Mouse (Mus musculus): Measurements from ENCODE around the gene Spata17. TPM values are rescaled to one million over a fixed set of nuclear protein-coding genes. Genes with fewer than 3 reads are reported as not detected.

Spata17 gene
- polyA plus RNA-seq, 1 experiment from 2014 or later, result 2.8 TPM

GRCm38 (mm10) chr1:187113716-187114115 lies 101.5 kb downstream of the Spata17 start:
- H3K36me3 ChIP-seq (replicated peaks; ENCODE audit: control insufficient read depth, insufficient read depth), result no peaks in the 10 kb centered on the region

GRCm38 (mm10) chr1:187102130-187102529 lies 113.1 kb downstream of the Spata17 start:
- 86% methylated on average over 4 of the region's 4 CpGs for WGBS

More at GRCm38 (mm10) chr1:187113716-187114115, 101.5 kb downstream of the Spata17 start:
- no peak for DNase-seq (ENCODE audit: low spot score)
- 76% methylated on average over 9 of the region's 9 CpGs for WGBS
- no peak overlapping the region for H3K4me3 ChIP-seq (replicated peaks; ENCODE audit: low read length)
- H3K27ac ChIP-seq, result no peak overlapping the region
- H3K4me2 ChIP-seq (replicated peaks), result no peak overlapping the region
- H3K27me3 ChIP-seq (ENCODE audit: control insufficient read depth, insufficient read depth, low read length), result no peaks in the 10 kb centered on the region
- no peaks in the 10 kb centered on the region for H3K9me3 ChIP-seq (ENCODE audit: control insufficient read depth, low read length)
- no peak overlapping the region for H3K9ac ChIP-seq
- no peak for ATAC-seq (ENCODE audit: low FRiP score)
- no peaks in the 10 kb centered on the region for H3K4me1 ChIP-seq (replicated peaks; ENCODE audit: control insufficient read depth, insufficient read depth, low read length)

GRCm38 (mm10) chr1:187101202-187101601 lies 114.1 kb downstream of the Spata17 start:
- H3K4me2 ChIP-seq (replicated peaks), result no peak overlapping the region
- H3K36me3 ChIP-seq (replicated peaks; ENCODE audit: control insufficient read depth, insufficient read depth), result no peaks in the 10 kb centered on the region
- H3K27me3 ChIP-seq (ENCODE audit: control insufficient read depth, insufficient read depth, low read length), result no peaks in the 10 kb centered on the region
- H3K4me3 ChIP-seq (replicated peaks; ENCODE audit: low read length), result no peak overlapping the region
- no peak for DNase-seq (ENCODE audit: low spot score)
- ATAC-seq (ENCODE audit: low FRiP score), result no peak
- peaks cover 5% of the 10 kb centered on the region for H3K9me3 ChIP-seq (ENCODE audit: control insufficient read depth, low read length)
- no peak overlapping the region for H3K9ac ChIP-seq
- H3K27ac ChIP-seq, result no peak overlapping the region
- H3K4me1 ChIP-seq (replicated peaks; ENCODE audit: control insufficient read depth, insufficient read depth, low read length), result no peaks in the 10 kb centered on the region
- 82% methylated on average over 3 of the region's 3 CpGs for WGBS

More at GRCm38 (mm10) chr1:187102130-187102529, 113.1 kb downstream of the Spata17 start:
- no peaks in the 10 kb centered on the region for H3K27me3 ChIP-seq (ENCODE audit: control insufficient read depth, insufficient read depth, low read length)
- H3K27ac ChIP-seq, result no peak overlapping the region
- H3K4me2 ChIP-seq (replicated peaks), result no peak overlapping the region
- H3K9ac ChIP-seq, result no peak overlapping the region
- no peak overlapping the region for H3K4me3 ChIP-seq (replicated peaks; ENCODE audit: low read length)
- H3K4me1 ChIP-seq (replicated peaks; ENCODE audit: control insufficient read depth, insufficient read depth, low read length), result no peaks in the 10 kb centered on the region
- peaks cover 6% of the 10 kb centered on the region for H3K9me3 ChIP-seq (ENCODE audit: control insufficient read depth, low read length)
- ATAC-seq (ENCODE audit: low FRiP score) (no peak), DNase-seq (ENCODE audit: low spot score) (no peak)
- no peaks in the 10 kb centered on the region for H3K36me3 ChIP-seq (replicated peaks; ENCODE audit: control insufficient read depth, insufficient read depth)

GRCm38 (mm10) chr1:187100624-187101023 lies 114.6 kb downstream of the Spata17 start:
- Histone ChIP-seq H3K4me2 (replicated peaks) (no peak overlapping the region), H3K27ac (no peak overlapping the region), H3K4me3 (replicated peaks; ENCODE audit: low read length) (no peak overlapping the region), H3K36me3 (replicated peaks; ENCODE audit: control insufficient read depth, insufficient read depth) (no peaks in the 10 kb centered on the region), H3K27me3 (ENCODE audit: control insufficient read depth, insufficient read depth, low read length) (no peaks in the 10 kb centered on the region), H3K4me1 (replicated peaks; ENCODE audit: control insufficient read depth, insufficient read depth, low read length) (no peaks in the 10 kb centered on the region), H3K9me3 (ENCODE audit: control insufficient read depth, low read length) (no peaks in the 10 kb centered on the region), H3K9ac (no peak overlapping the region)
- 88% methylated on average over 3 of the region's 3 CpGs for WGBS
- DNase-seq (ENCODE audit: low spot score) (no peak), ATAC-seq (ENCODE audit: low FRiP score) (no peak)

- Histone ChIP-seq H3K9ac (no peak overlapping the region), H3K4me3 (replicated peaks; ENCODE audit: low read length) (no peak overlapping the region), H3K4me2 (replicated peaks) (no peak overlapping the region), H3K27ac (no peak overlapping the region), H3K9me3 (ENCODE audit: control insufficient read depth, low read length) (no peaks in the 10 kb centered on the region), H3K27me3 (ENCODE audit: control insufficient read depth, insufficient read depth, low read length) (no peaks in the 10 kb centered on the region), H3K36me3 (replicated peaks; ENCODE audit: control insufficient read depth, insufficient read depth) (no peaks in the 10 kb centered on the region), H3K4me1 (replicated peaks; ENCODE audit: control insufficient read depth, insufficient read depth, low read length) (no peaks in the 10 kb centered on the region)
- no peak for DNase-seq (ENCODE audit: low spot score)
- ATAC-seq (ENCODE audit: low FRiP score), result no peak
- WGBS, result 85% methylated on average over 6 of the region's 6 CpGs
Measured at GRCm38 (mm10) chr1:187098285-187098684, 117.0 kb downstream of the Spata17 start.

GRCm38 (mm10) chr1:187092546-187092945 lies 122.7 kb downstream of the Spata17 start:
- Histone ChIP-seq H3K27me3 (ENCODE audit: control insufficient read depth, insufficient read depth, low read length) (no peaks in the 10 kb centered on the region), H3K4me3 (replicated peaks; ENCODE audit: low read length) (no peak overlapping the region), H3K4me2 (replicated peaks) (no peak overlapping the region), H3K9me3 (ENCODE audit: control insufficient read depth, low read length) (no peaks in the 10 kb centered on the region), H3K4me1 (replicated peaks; ENCODE audit: control insufficient read depth, insufficient read depth, low read length) (no peaks in the 10 kb centered on the region), H3K9ac (no peak overlapping the region), H3K36me3 (replicated peaks; ENCODE audit: control insufficient read depth, insufficient read depth) (no peaks in the 10 kb centered on the region), H3K27ac (no peak overlapping the region)
- ATAC-seq (ENCODE audit: low FRiP score) (no peak), DNase-seq (ENCODE audit: low spot score) (no peak)
- WGBS, result 68% methylated on average over 14 of the region's 14 CpGs

- Histone ChIP-seq H3K4me2 (replicated peaks) (no peak overlapping the region), H3K9ac (no peak overlapping the region), H3K4me3 (replicated peaks; ENCODE audit: low read length) (no peak overlapping the region), H3K27ac (no peak overlapping the region), H3K36me3 (replicated peaks; ENCODE audit: control insufficient read depth, insufficient read depth) (no peaks in the 10 kb centered on the region), H3K9me3 (ENCODE audit: control insufficient read depth, low read length) (no peaks in the 10 kb centered on the region), H3K27me3 (ENCODE audit: control insufficient read depth, insufficient read depth, low read length) (no peaks in the 10 kb centered on the region), H3K4me1 (replicated peaks; ENCODE audit: control insufficient read depth, insufficient read depth, low read length) (no peaks in the 10 kb centered on the region)
- DNase-seq (ENCODE audit: low spot score) (no peak), ATAC-seq (ENCODE audit: low FRiP score) (no peak)
- WGBS, result 83% methylated on average over 3 of the region's 3 CpGs
Measured at GRCm38 (mm10) chr1:187088660-187089395, 126.4 kb downstream of the Spata17 start.

GRCm38 (mm10) chr1:187086027-187086426 lies 129.2 kb downstream of the Spata17 start:
- DNase-seq (ENCODE audit: low spot score) (no peak), ATAC-seq (ENCODE audit: low FRiP score) (no peak)
- 0 out of 2 replicates have a peak, but pooled peaks cover 3% of the 10 kb centered on the region for H3K9me3 ChIP-seq (ENCODE audit: control insufficient read depth, low read length)
- no peak overlapping the region for H3K4me2 ChIP-seq (replicated peaks)
- H3K4me3 ChIP-seq (replicated peaks; ENCODE audit: low read length), result no peak overlapping the region
- H3K36me3 ChIP-seq (replicated peaks; ENCODE audit: control insufficient read depth, insufficient read depth), result no peaks in the 10 kb centered on the region
- H3K4me1 ChIP-seq (replicated peaks; ENCODE audit: control insufficient read depth, insufficient read depth, low read length), result no peaks in the 10 kb centered on the region
- H3K27ac ChIP-seq, result no peak overlapping the region
- no peak overlapping the region for H3K9ac ChIP-seq
- no peaks in the 10 kb centered on the region for H3K27me3 ChIP-seq (ENCODE audit: control insufficient read depth, insufficient read depth, low read length)
- WGBS, result 69% methylated on average over 6 of the region's 6 CpGs

- Histone ChIP-seq H3K27me3 (ENCODE audit: control insufficient read depth, insufficient read depth, low read length) (no peaks in the 10 kb centered on the region), H3K4me1 (replicated peaks; ENCODE audit: control insufficient read depth, insufficient read depth, low read length) (peaks cover 6% of the 10 kb centered on the region; the same call in 1 of the 2 replicates), H3K9me3 (ENCODE audit: control insufficient read depth, low read length) (0 out of 2 replicates have a peak, but pooled peaks cover 7% of the 10 kb centered on the region), H3K27ac (no peak overlapping the region), H3K36me3 (replicated peaks; ENCODE audit: control insufficient read depth, insufficient read depth) (no peaks in the 10 kb centered on the region), H3K4me2 (replicated peaks) (no peak overlapping the region), H3K9ac (no peak overlapping the region), H3K4me3 (replicated peaks; ENCODE audit: low read length) (no peak overlapping the region)
- no peak for ATAC-seq (ENCODE audit: low FRiP score)
- WGBS, result 25% methylated on average over 9 of the region's 9 CpGs
- DNase-seq (ENCODE audit: low spot score), result peak; percentile 33
Measured at GRCm38 (mm10) chr1:187077352-187077751, 137.9 kb downstream of the Spata17 start.
